Mouse (Mus musculus): ENCODE data around the gene Aff4.

DNA sequence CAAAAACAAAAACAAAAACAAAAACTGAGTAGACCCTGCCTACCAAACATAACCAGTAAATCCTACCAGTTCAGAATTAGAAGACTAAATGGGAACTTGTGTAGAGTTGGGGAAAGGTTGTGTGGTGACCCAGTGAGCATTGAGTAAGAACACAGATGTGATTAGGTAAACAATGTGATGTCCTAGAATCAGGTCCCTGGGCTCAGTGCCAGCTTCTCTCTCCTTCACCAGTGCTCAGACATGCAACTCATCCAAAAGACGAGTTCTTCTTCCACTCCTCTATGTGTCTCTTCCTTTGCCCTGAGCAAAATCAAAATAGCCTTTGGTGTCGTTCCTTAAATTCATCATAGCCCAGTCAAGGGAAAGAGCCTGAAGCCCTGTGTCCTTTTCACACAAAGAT is 74.2 kb downstream of the Aff4 start:
- no peak for TF ChIP-seq CTCF (IDR thresholded peaks at IDR 0.05; ENCODE audit: control insufficient read depth, insufficient read depth, insufficient read length)
- TF ChIP-seq USF1 (IDR thresholded peaks at IDR 0.05; ENCODE audit: low read depth): no peak
- TF ChIP-seq MYOD1 (IDR thresholded peaks at IDR 0.05; ENCODE audit: control insufficient read depth, insufficient read length, low read depth): no peak

Measured in C2C12 (cell line).